Mouse (Mus musculus) ES-Bruce4 (cell line): ENCODE measurements around the gene Cd4.

Source experiments
- CTCF ChIP-seq: IDR thresholded peaks from one replicate; pipeline ENCODE4 v1.8.1; 2011; ENCODE audit warnings: low read depth, low read length
- EP300 ChIP-seq: IDR thresholded peaks from 2 replicates; pipeline ENCODE4 v1.6.1; 2011; ENCODE audit warnings: low read depth, low read length; ENCODE audit not compliant: insufficient read depth

DNA sequence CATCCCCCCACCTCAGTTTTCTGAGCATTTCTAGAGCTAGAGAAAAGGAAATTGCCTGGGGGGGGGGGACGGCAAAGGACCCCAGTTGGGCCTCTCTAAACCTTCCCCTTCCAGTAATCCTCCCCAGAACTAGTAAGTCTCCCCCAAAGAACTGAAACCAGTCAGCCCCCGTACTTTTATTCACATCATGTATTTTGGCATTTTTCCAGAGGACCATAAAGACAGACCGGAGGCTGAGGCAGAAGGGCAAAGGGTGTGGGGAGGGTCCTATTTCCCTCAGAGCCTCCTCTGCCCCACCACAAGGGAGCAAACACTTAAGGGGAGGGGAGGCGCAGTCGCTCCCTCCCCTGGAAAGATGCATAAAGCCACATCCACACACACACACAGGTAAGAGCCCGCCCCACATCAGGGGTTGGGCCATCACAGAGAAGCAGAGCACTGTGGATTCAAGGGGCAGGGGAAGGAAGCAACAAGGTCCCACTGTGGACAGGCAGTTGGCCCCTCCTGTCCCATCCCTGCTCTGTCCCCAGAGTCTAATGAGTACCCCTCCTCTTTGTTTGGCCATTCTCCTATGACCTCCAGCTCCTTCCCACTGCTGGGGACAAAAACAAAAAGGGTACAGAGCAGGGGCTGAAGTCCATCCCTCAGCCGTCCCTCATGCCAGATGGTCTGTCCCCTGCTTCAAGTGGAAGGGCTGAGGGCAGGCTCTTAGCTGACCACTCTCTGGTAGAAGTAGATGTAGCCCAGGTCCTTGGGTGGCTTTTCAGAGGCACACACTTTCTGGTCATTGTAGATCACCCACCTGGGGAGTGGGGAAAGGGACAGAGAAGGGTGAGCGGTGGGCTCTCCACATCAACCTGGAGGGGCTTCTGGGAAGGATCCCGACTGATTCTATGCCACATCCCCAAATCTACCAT is 72.9 kb downstream of the Cd4 start:
- no peak for TF ChIP-seq CTCF
- no peak for TF ChIP-seq EP300
